Mouse (Mus musculus): ENCODE data around the gene Calhm5. TPM values are rescaled to one million over a fixed set of nuclear protein-coding genes. Genes with fewer than 3 reads are reported as not detected.

Gene Calhm5
- polyA plus RNA-seq (2017; shearing (Covaris generic)), result not detected

GRCm38 (mm10) chr10:34096418-34096883 lies at the start of gene Calhm5:
Gene Calhm5 (minus strand): TSS chr10:34096519.

GRCm38 (mm10) chr10:34127392-34128378 lies 31.4 kb upstream of the Calhm5 start, which contains the start of gene Calhm6:
Gene Calhm6 (minus strand): TSS chr10:34127984.

GRCm38 (mm10) chr10:34044210-34044609 lies 52.1 kb downstream of the Calhm5 start, which contains the start of gene Calhm4:
Gene Calhm4 (minus strand): TSS chr10:34044310.

Other genes starting within 250 kb of the Calhm5 start
- gene Sult3a1, start 238.8 kb downstream of the Calhm5 start, polyA plus RNA-seq (2017; shearing (Covaris generic)), result not detected
- 0.09 TPM for gene Rsph4a, start 191.4 kb downstream of the Calhm5 start, polyA plus RNA-seq (2017; shearing (Covaris generic))
- 30.3 TPM for gene Zup1, start 145.2 kb downstream of the Calhm5 start, polyA plus RNA-seq (2017; shearing (Covaris generic))
- 75.3 TPM for gene Rwdd1, start 76.9 kb downstream of the Calhm5 start, polyA plus RNA-seq (2017; shearing (Covaris generic))
- not detected for gene Trappc3l, start 58.9 kb downstream of the Calhm5 start, polyA plus RNA-seq (2017; shearing (Covaris generic))
- not detected for gene Calhm4, start 52.2 kb downstream of the Calhm5 start, polyA plus RNA-seq (2017; shearing (Covaris generic))
- gene Calhm6, start 31.5 kb upstream of the Calhm5 start, polyA plus RNA-seq (2017; shearing (Covaris generic)), result 19.5 TPM
- gene Dse, start 111.2 kb upstream of the Calhm5 start, polyA plus RNA-seq (2017; shearing (Covaris generic)), result 10.0 TPM
- 131 TPM for gene Tspyl1, start 185.7 kb upstream of the Calhm5 start, polyA plus RNA-seq (2017; shearing (Covaris generic))
- 11.9 TPM for gene Tspyl4, start 200.9 kb upstream of the Calhm5 start, polyA plus RNA-seq (2017; shearing (Covaris generic))

Measured in naive thymus-derived CD4-positive, alpha-beta T cell, adult 5 months (primary cell).